Mouse (Mus musculus): ENCODE data around the gene Golt1b.

Gene Golt1b

GRCm38 (mm10) chr6:142381615-142382014 is 5.4 kb upstream of the Golt1b start:
- in situ Hi-C loops (cut with MboI, MseI), result no loop called here

GRCm38 (mm10) chr6:142384521-142384920 is 2.5 kb upstream of the Golt1b start:
- in situ Hi-C loops (cut with MboI, MseI), result no loop called here

- in situ Hi-C loops (cut with MboI, MseI), result loop anchor here (5.0 kb wide), 1 partner anchor 44 kb away; no protein-coding TSS in a partner anchor
Observed at GRCm38 (mm10) chr6:142386285-142387010, 573 bp upstream of the Golt1b start.

- in situ Hi-C loops (cut with MboI, MseI), result loop anchor here (5.0 kb wide), 1 partner anchor 46 kb away; no protein-coding TSS in a partner anchor
Observed at GRCm38 (mm10) chr6:142387755-142388271, 792 bp downstream of the Golt1b start.

- in situ Hi-C loops (cut with MboI, MseI), result loop anchor here (5.0 kb wide), 1 partner anchor 47 kb away; no protein-coding TSS in a partner anchor
Observed at GRCm38 (mm10) chr6:142389101-142389500, 2.1 kb downstream of the Golt1b start.

GRCm38 (mm10) chr6:142392312-142392711 is 5.3 kb downstream of the Golt1b start:
- in situ Hi-C loops (cut with MboI, MseI), result no loop called here

GRCm38 (mm10) chr6:142394669-142395068 is 7.6 kb downstream of the Golt1b start:
- in situ Hi-C loops (cut with MboI, MseI), result no loop called here

GRCm38 (mm10) chr6:142395756-142396155 is 8.7 kb downstream of the Golt1b start:
- in situ Hi-C loops (cut with MboI, MseI), result no loop called here

GRCm38 (mm10) chr6:142411140-142411539 is 24.1 kb downstream of the Golt1b start:
- in situ Hi-C loops (cut with MboI, MseI), result no loop called here

- in situ Hi-C loops (cut with MboI, MseI), result no loop called here
Observed at GRCm38 (mm10) chr6:142412906-142413491, 26.0 kb downstream of the Golt1b start, which contains the start of gene Spx. TSS of gene Spx (plus strand) at chr6:142413441.

GRCm38 (mm10) chr6:142413845-142414244 is 26.8 kb downstream of the Golt1b start:
- in situ Hi-C loops (cut with MboI, MseI), result no loop called here

GRCm38 (mm10) chr6:142414597-142414996 is 27.6 kb downstream of the Golt1b start:
- in situ Hi-C loops (cut with MboI, MseI), result no loop called here

- in situ Hi-C loops (cut with MboI, MseI), result no loop called here
Observed at GRCm38 (mm10) chr6:142424976-142425375, 38.0 kb downstream of the Golt1b start.

GRCm38 (mm10) chr6:142429072-142429471 is 42.1 kb downstream of the Golt1b start:
- in situ Hi-C loops (cut with MboI, MseI), result no loop called here

GRCm38 (mm10) chr6:142451381-142451780 is 64.4 kb downstream of the Golt1b start:
- in situ Hi-C loops (cut with MboI, MseI), result no loop called here

GRCm38 (mm10) chr6:142453311-142453710 is 66.3 kb downstream of the Golt1b start:
- in situ Hi-C loops (cut with MboI, MseI), result no loop called here
